Mouse (Mus musculus) stomach, postnatal 0 days (tissue): ENCODE results near the gene 1700001C02Rik.

Source experiments
- CTCF ChIP-seq: IDR thresholded peaks from 2 replicates; pipeline ENCODE4 v1.5.1; 2016; ENCODE audit warnings: antibody characterized with exemption, low read depth, mild to moderate bottlenecking, moderate library complexity
- EP300 ChIP-seq: optimal IDR thresholded peaks from 2 replicates; pipeline ENCODE3; 2016; ENCODE audit warnings: antibody characterized with exemption

DNA sequence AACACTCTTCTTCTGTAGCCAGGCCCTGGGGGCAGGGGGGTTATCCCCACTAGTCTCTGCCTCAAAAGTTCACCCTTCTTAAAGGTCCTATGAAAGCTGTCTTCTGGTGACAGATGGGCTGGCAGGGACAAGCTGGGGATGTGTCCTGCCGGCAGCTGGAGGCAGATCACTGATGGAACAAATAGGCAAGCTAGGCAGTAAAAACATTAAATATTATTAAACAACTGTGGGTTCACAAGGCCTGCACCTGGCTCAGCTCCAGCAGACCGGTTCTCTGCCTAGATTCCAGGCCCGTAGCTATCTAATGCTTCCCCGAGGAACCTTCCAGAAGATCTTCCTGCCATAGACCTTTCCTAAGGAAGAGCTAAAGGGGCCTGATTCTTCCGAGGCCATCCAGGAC lies 52.3 kb downstream of the 1700001C02Rik start:
- TF ChIP-seq CTCF: no peak
- TF ChIP-seq EP300: no peak
